Mouse (Mus musculus): ENCODE measurements around the gene Socs1.

GRCm38 (mm10) chr16:10813726-10814125, 28.4 kb upstream of the Socs1 start:
- TF ChIP-seq CTCF (IDR thresholded peaks at IDR 0.05; ENCODE audit: borderline replicate concordance, insufficient read depth, low read length) (no peak), POLR2A (IDR thresholded peaks at IDR 0.05; ENCODE audit: low read depth, low read length) (no peak)
